Mouse (Mus musculus) E14TG2a.4 (cell line): Measurements from ENCODE around the gene Coa5.

Experiments
- H3K27me3 ChIP-seq: 2 replicates; pipeline ENCODE4 v1.6.1; 2014; ENCODE audit warnings: low read length, control low read depth; ENCODE audit not compliant: insufficient read depth
- H3K36me3 ChIP-seq: 2 replicates; pipeline ENCODE4 v1.6.1; 2014; ENCODE audit warnings: low read length, control low read depth; ENCODE audit not compliant: insufficient read depth
- H3K4me1 ChIP-seq: replicated peaks from 2 replicates; pipeline ENCODE4 v1.6.1; 2014; ENCODE audit warnings: low read depth, low read length, control low read depth
- H3K4me3 ChIP-seq: replicated peaks from 2 replicates; pipeline ENCODE4 v1.5.1; 2014; ENCODE audit warnings: mild to moderate bottlenecking, low read length
- H3K9me3 ChIP-seq: 2 replicates; pipeline ENCODE4 v1.6.1; 2014; ENCODE audit warnings: low read length, control low read depth
- CTCF ChIP-seq: conservative IDR thresholded peaks from 2 replicates; pipeline ENCODE4 v1.5.1; 2014; ENCODE audit warnings: low read length
- NANOG ChIP-seq: IDR thresholded peaks from 2 replicates; pipeline ENCODE4 v1.6.1; 2014; ENCODE audit warnings: borderline replicate concordance, low read length, mixed read lengths
- POU5F1 ChIP-seq: IDR thresholded peaks from 2 replicates; pipeline ENCODE4 v1.6.1; 2014; ENCODE audit warnings: low read length, borderline replicate concordance

Coa5 gene

DNA sequence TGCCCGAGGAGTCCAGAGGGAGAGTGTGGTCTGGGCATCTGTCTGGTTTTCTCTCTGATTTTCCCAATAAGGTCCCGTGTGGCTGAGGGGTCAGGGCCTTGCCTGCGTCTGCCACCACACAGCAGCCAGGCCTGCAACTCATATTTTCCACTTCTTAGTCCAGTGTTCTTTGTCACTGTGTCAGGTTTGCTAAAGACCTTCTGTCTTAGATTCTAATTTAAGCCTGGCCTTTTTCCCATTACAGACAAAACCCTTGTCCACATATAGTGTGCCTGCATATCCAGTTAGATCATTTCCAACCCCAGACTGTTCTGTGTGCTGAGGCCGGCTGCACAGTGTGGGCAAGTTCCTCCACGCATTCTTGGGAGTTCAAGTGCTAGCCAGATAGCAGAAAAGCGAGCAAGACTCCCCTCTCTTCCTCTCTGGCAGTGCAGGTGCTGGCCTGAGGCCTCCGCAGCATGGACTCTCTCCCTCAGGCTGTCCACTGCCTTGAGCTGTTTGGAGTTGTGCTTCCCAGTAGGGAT lies 43.4 kb downstream of the Coa5 start:
- Histone ChIP-seq H3K36me3 (no peaks in the 10 kb centered on the region), H3K4me1 (no peaks in the 10 kb centered on the region), H3K4me3 (no peak overlapping the region), H3K9me3 (no peaks in the 10 kb centered on the region), H3K27me3 (no peaks in the 10 kb centered on the region)
- TF ChIP-seq POU5F1 = no peak
- no peak for TF ChIP-seq NANOG
- no peak for TF ChIP-seq CTCF

DNA sequence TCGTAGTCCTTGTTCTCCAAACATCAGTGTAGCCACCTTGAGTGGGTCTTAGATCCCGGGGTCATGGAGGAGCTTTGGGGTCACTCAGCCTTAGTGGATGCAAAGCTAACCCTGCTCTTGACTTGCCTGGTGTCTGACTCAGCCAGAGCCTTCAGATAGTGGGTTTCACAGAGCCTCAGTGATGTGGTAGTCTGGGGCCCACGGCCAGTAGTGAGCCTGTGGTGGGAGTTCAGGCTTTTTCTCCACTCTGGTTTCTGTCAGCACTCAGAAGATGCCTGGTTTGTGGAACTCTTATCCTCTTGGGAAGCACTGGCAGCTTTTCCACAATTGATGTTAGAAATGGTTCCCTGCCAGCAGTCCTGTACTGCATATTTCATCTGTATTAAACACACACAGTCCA lies 45.6 kb downstream of the Coa5 start:
- no peaks in the 10 kb centered on the region for H3K27me3 ChIP-seq
- no peaks in the 10 kb centered on the region; the same call in 1 of the 2 replicates for H3K36me3 ChIP-seq
- TF ChIP-seq CTCF = no peak
- no peak for TF ChIP-seq NANOG
- TF ChIP-seq POU5F1 = no peak
- no peaks in the 10 kb centered on the region for H3K4me1 ChIP-seq
- H3K4me3 ChIP-seq = no peak overlapping the region
- no peaks in the 10 kb centered on the region for H3K9me3 ChIP-seq

DNA sequence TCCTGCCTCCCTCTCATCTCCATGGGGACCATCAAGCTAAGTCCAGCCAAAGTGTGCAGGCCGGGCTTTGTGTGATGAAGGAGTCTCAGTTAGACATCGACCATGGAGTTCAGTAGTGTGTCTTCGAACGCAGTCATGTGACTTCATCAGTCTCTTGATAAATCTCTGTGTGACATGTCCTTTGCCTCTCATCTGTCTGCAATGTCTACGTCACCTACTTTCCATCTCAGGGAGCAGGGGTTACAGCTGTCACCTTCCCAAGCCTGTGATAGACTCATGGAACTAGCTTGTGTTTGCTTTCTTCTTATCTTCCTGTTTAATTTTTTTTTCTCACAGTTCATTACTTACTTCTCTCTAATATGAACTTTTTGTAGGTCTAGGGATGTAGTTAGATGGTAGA lies 49.0 kb downstream of the Coa5 start:
- TF ChIP-seq NANOG = no peak
- Histone ChIP-seq H3K9me3 (no peaks in the 10 kb centered on the region), H3K36me3 (no peaks in the 10 kb centered on the region; the same call in 1 of the 2 replicates), H3K4me1 (no peaks in the 10 kb centered on the region), H3K4me3 (no peak overlapping the region), H3K27me3 (no peaks in the 10 kb centered on the region)

DNA sequence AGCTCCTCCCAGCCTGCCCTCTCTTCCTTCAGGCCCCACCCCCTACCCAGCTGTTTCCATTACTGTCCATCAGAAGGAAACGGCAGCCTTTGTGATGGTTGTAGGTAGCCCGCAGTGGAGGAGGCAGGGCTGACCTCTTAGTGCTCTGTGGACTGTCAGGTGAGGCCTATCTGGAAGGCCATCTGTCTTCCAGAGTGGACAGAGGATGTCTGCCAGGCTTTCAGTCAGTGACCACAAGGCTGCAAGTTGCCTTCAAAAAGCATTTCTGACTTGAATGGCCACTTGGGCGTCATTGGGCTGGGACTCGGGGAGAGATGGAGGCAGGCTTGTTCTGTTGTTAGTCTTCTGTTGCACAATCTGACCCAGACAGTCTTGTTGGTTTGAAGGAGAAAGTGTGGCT lies 50.4 kb downstream of the Coa5 start:
- H3K4me3 ChIP-seq = no peak overlapping the region
- no peaks in the 10 kb centered on the region for H3K27me3 ChIP-seq
- H3K36me3 ChIP-seq = no peaks in the 10 kb centered on the region; the same call in 1 of the 2 replicates
- H3K4me1 ChIP-seq = no peaks in the 10 kb centered on the region
- no peaks in the 10 kb centered on the region for H3K9me3 ChIP-seq
- TF ChIP-seq NANOG (no peak), CTCF (no peak), POU5F1 (no peak)

DNA sequence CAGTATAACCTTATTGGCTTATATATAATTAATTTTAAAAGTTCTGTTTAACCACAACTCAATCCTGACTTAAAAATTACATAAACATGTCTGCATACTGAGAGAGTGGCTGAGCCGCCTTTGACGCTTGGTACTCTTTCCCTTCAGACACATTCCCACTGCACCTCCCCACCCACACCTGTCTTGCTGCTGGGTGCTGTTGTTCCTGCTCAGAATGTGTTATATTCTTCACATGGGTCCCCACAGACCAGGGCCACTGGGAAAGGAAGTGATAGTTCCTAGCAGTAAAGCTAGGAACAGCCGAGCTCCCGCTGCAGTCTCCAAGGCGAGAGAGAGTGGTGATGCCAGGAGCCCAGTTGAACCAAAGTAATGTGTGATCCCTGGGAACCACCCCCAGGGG lies 51.8 kb downstream of the Coa5 start:
- no peak for TF ChIP-seq CTCF
- no peak for TF ChIP-seq POU5F1
- no peak for TF ChIP-seq NANOG
- Histone ChIP-seq H3K36me3 (no peaks in the 10 kb centered on the region; the same call in 1 of the 2 replicates), H3K27me3 (no peaks in the 10 kb centered on the region), H3K4me1 (no peaks in the 10 kb centered on the region), H3K4me3 (no peak overlapping the region), H3K9me3 (no peaks in the 10 kb centered on the region)

GRCm38 (mm10) chr1:37376751-37377150 lies 53.2 kb downstream of the Coa5 start:
- Histone ChIP-seq H3K9me3 (no peaks in the 10 kb centered on the region), H3K27me3 (no peaks in the 10 kb centered on the region), H3K4me1 (no peaks in the 10 kb centered on the region), H3K36me3 (no peaks in the 10 kb centered on the region; the same call in 1 of the 2 replicates), H3K4me3 (no peak overlapping the region)
- no peak for TF ChIP-seq NANOG

DNA sequence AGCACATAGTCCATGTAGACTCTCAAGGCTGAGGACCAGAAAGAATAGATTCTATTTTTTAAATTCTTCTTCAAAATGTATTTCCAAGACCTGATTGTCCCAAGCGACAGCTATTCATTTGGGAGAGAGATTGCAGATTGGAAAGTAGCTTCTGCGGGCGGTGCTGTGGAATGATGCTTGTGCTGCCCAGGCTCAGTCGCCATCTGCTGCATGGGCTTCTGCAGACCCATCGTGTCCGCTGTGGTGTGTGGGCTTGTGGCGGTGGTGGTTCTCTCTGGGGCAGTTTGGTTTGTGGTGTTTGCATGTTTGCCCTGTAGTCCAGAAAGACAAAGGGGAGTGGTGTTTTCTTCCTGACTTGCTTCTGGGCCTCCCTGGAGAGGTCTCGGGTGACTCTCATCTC lies 53.7 kb downstream of the Coa5 start:
- no peaks in the 10 kb centered on the region for H3K9me3 ChIP-seq
- H3K27me3 ChIP-seq = no peaks in the 10 kb centered on the region
- no peak overlapping the region for H3K4me3 ChIP-seq
- no peak for TF ChIP-seq NANOG
- TF ChIP-seq CTCF = no peak
- no peak for TF ChIP-seq POU5F1
- H3K36me3 ChIP-seq = no peaks in the 10 kb centered on the region; the same call in 1 of the 2 replicates
- no peaks in the 10 kb centered on the region for H3K4me1 ChIP-seq

DNA sequence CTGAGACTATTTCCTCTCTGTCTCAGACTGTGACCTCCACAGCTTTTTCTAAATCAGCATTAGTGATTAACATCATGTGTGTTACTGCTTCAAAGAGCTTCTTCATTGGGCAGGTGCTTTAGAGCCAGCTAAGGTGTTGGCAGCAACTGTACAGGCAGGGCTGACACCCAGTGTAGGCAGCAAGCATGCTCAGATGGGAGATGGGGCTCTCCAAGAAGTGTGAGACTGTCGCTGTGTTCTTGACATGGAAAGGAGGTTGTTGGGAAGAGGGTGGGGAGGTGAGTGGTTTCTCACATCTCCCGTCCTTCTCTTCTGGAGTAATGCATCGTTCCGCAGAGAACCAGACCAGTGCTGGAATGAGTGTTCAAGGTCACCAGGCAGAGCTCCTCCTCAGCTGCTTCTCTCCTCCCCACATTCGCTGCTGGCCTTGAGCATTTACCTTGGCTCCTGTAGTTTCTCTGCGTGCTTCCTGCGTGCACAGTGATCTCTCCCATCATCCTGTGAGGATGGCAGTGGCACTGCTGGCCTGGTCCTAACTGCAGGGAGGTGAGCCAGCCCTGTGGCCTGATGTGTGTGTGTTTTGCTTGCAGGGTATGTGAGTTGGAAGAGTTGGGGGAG lies 61.0 kb downstream of the Coa5 start:
- TF ChIP-seq POU5F1 (no peak), NANOG (no peak), CTCF (no peak)
- no peaks in the 10 kb centered on the region for H3K9me3 ChIP-seq
- peaks cover 19% of the 10 kb centered on the region for H3K36me3 ChIP-seq
- no peak overlapping the region for H3K4me3 ChIP-seq
- no peaks in the 10 kb centered on the region for H3K27me3 ChIP-seq
- H3K4me1 ChIP-seq = 0 out of 2 replicates have a peak, but pooled peaks cover 5% of the 10 kb centered on the region

- Histone ChIP-seq H3K9me3 (no peaks in the 10 kb centered on the region), H3K4me3 (no peak overlapping the region), H3K4me1 (0 out of 2 replicates have a peak, but pooled peaks cover 5% of the 10 kb centered on the region), H3K27me3 (no peaks in the 10 kb centered on the region), H3K36me3 (peaks cover 19% of the 10 kb centered on the region)
- no peak for TF ChIP-seq POU5F1
- TF ChIP-seq CTCF = no peak
- no peak for TF ChIP-seq NANOG
These were observed 61.8 kb downstream of the Coa5 start for GRCm38 (mm10) chr1:37368125-37368524.
